Mouse (Mus musculus): ENCODE results near the gene Gspt1. TPM values are rescaled to one million over a fixed set of nuclear protein-coding genes. Genes with fewer than 3 reads are reported as not detected.

Gene Gspt1
- polyA plus RNA-seq, 1 experiment: 79.7 TPM

DNA sequence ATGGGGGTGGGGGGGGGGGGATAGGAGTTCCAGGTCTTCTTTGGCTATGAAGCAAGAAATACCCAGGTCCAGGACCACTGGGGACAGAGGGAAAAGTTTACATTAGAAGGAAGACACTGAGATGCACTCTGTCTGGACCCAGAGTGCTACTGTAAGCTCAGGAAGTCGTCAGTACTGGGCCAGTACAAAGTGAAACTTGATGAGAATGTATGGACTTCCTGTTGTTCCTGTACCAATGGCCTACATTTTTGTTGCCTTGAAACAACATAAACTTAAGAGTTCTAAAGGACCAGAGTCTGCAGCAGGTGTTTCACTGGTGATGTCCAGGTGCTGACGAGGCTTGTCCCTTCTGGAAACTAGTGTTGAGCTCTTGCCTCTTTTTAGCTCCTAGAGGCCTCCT is 76.7 kb downstream of the Gspt1 start:
- H3ac ChIP-seq (ENCODE audit: control insufficient read depth, insufficient read length, low read depth): no peak overlapping the region

DNA sequence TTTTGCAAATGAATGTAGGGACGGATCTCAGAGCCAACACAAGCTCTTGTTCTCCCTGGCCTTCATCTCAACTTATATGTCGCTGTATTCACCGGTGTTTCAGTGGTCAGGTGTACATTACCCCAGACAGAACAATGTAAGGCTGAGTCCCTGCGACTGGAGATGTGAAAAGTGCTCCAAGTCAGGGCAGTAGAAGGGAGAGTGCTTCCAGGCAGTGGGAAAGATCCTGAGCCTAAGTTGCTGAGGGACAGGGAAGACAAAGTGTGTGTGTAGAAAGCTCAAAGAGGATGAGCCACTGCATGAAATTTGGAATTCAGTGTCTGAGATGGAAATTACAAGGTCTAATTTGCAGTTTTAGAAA is 77.3 kb downstream of the Gspt1 start:
- H3K36me3 ChIP-seq (ENCODE audit: control insufficient read depth, insufficient read depth): no peaks in the 10 kb centered on the region
- no peak for TF ChIP-seq MAX (IDR thresholded peaks at IDR 0.05)
- no peak for TF ChIP-seq MYOG (IDR thresholded peaks at IDR 0.05; ENCODE audit: control insufficient read depth, extremely low read depth, insufficient read length)
- no peak for TF ChIP-seq CEBPB (IDR thresholded peaks at IDR 0.05; ENCODE audit: low read depth)
- no peak for TF ChIP-seq MYOD1 (IDR thresholded peaks at IDR 0.05; ENCODE audit: control insufficient read depth, insufficient read length, low read depth)
- no peak for TF ChIP-seq FOSL1 (IDR thresholded peaks at IDR 0.05; ENCODE audit: insufficient read depth, low read length, poor library complexity, severe bottlenecking)
- TF ChIP-seq USF1 (IDR thresholded peaks at IDR 0.05; ENCODE audit: low read depth): no peak
- no peak for TF ChIP-seq CTCF (IDR thresholded peaks at IDR 0.05; ENCODE audit: control insufficient read depth, insufficient read depth, insufficient read length)

More for the DNA sequence above, 76.7 kb downstream of the Gspt1 start:
- Histone ChIP-seq H3K79me3 (ENCODE audit: low read depth) (peaks cover 27% of the 10 kb centered on the region), H3K27me3 (ENCODE audit: control insufficient read depth, insufficient read depth, insufficient read length) (no peaks in the 10 kb centered on the region), H3K36me3 (ENCODE audit: control insufficient read depth, insufficient read depth) (no peaks in the 10 kb centered on the region), H3K4me3 (ENCODE audit: insufficient read depth, poor library complexity, severe bottlenecking) (no peak overlapping the region), H3K79me2 (ENCODE audit: control insufficient read depth, insufficient read depth) (peaks cover 37% of the 10 kb centered on the region)
- no peak for TF ChIP-seq MYOG (IDR thresholded peaks at IDR 0.05; ENCODE audit: control insufficient read depth, extremely low read depth, insufficient read length)
- TF ChIP-seq USF1 (IDR thresholded peaks at IDR 0.05; ENCODE audit: low read depth): no peak
- TF ChIP-seq MAX (IDR thresholded peaks at IDR 0.05): no peak
- no peak for TF ChIP-seq CEBPB (IDR thresholded peaks at IDR 0.05; ENCODE audit: low read depth)
- no peak for TF ChIP-seq CTCF (IDR thresholded peaks at IDR 0.05; ENCODE audit: control insufficient read depth, insufficient read depth, insufficient read length)
- no peak for TF ChIP-seq MYOD1 (IDR thresholded peaks at IDR 0.05; ENCODE audit: control insufficient read depth, insufficient read length, low read depth)
- TF ChIP-seq FOSL1 (IDR thresholded peaks at IDR 0.05; ENCODE audit: insufficient read depth, low read length, poor library complexity, severe bottlenecking): no peak

DNA sequence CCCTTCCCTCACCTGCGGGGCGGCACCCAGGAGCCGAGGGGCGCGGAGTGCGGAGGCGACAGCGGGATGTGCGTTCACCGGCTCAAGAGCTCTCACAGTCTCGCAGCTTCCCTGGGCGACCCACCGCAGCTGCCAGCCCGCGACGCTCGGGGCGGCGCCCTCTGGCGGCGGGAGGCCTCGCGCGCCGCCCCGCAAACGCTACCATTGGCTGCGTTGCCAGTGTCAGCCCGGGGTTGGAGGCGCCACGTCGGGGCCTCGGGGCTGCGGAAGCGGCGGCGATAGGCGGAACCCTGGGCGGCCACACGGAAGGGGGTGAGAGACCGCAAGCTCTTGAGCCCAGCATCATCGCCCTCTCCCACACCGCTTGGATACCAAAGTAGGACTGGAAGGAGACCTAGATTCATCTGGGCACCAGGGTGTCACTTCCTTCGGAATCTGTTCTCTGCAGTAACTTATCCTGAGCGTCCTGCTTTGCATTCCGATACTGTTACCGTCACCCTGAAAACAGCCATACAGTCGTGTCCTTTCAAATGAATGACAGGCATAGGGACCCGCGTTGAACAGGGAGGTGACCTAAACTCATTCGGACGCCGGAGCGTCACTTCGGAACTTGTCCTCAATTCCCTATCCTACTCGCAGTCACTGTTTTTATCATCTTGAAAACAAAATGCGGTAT is 77.8 kb downstream of the Gspt1 start, which contains the start of gene Zc3h7a:
Zc3h7a (minus strand) TSS at position 186 of the 676 bp plus-strand sequence.
- H3K27me3 ChIP-seq (ENCODE audit: control insufficient read depth, insufficient read depth, insufficient read length): no peaks in the 10 kb centered on the region
- H3K36me3 ChIP-seq (ENCODE audit: control insufficient read depth, insufficient read depth): no peaks in the 10 kb centered on the region
- H3K79me3 ChIP-seq (ENCODE audit: low read depth): peaks cover 37% of the 10 kb centered on the region
- peak within 1 kb of the TSS; percentile 74 for H3ac ChIP-seq (ENCODE audit: control insufficient read depth, insufficient read length, low read depth)
- TF ChIP-seq CEBPB (IDR thresholded peaks at IDR 0.05; ENCODE audit: low read depth): no peak
- TF ChIP-seq USF1 (IDR thresholded peaks at IDR 0.05; ENCODE audit: low read depth): no peak
- no peak for TF ChIP-seq MYOD1 (IDR thresholded peaks at IDR 0.05; ENCODE audit: control insufficient read depth, insufficient read length, low read depth)
- TF ChIP-seq FOSL1 (IDR thresholded peaks at IDR 0.05; ENCODE audit: insufficient read depth, low read length, poor library complexity, severe bottlenecking): no peak
- no peak for TF ChIP-seq MYOG (IDR thresholded peaks at IDR 0.05; ENCODE audit: control insufficient read depth, extremely low read depth, insufficient read length)
- TF ChIP-seq MAX (IDR thresholded peaks at IDR 0.05): peak; percentile 47
- TF ChIP-seq CTCF (IDR thresholded peaks at IDR 0.05; ENCODE audit: control insufficient read depth, insufficient read depth, insufficient read length): peak; percentile 97
- H3K79me2 ChIP-seq (ENCODE audit: control insufficient read depth, insufficient read depth): peaks cover 47% of the 10 kb centered on the region
- H3K4me3 ChIP-seq (ENCODE audit: insufficient read depth, poor library complexity, severe bottlenecking): peak within 1 kb of the TSS; percentile 86

More for the DNA sequence above, 77.3 kb downstream of the Gspt1 start:
- peaks cover 32% of the 10 kb centered on the region for H3K79me3 ChIP-seq (ENCODE audit: low read depth)
- H3K4me3 ChIP-seq (ENCODE audit: insufficient read depth, poor library complexity, severe bottlenecking): peak overlapping the region; percentile 86
- H3K27me3 ChIP-seq (ENCODE audit: control insufficient read depth, insufficient read depth, insufficient read length): no peaks in the 10 kb centered on the region
- peaks cover 42% of the 10 kb centered on the region for H3K79me2 ChIP-seq (ENCODE audit: control insufficient read depth, insufficient read depth)
- H3ac ChIP-seq (ENCODE audit: control insufficient read depth, insufficient read length, low read depth): peak overlapping the region; percentile 52

DNA sequence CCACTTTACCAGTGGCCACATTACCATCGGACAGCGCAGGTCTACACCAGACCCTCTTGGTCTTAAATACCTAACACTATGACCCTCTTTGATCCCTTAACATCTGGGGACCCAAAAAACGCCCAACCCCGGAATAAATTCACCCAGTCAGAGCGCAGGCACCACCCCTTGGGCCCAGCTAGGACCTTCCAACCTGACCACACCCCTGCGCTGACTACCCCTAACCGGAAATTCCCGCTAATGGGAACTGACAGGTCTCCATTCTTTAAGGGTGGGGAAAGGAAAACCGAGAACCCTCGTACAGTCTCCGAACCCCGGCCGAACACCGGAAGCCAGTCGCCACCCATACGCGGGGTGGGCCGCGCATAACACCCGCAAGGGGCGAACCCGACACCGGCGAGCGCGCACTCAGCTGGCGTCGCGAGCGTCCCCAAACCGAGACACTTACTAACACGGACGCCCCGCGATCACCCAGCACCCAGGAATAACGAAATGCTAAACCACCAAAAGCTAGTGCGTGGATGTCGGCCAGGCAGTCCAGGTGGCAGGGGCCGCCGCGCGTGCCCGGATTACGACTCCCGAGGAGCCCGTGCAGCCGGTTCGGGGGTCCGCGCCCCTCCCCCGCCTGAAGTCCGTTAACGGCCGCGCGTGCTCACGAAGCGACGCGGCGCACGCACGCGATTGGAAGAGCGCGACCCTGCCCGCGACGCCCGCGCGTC is 78.5 kb downstream of the Gspt1 start:
- Histone ChIP-seq H3K4me3 (ENCODE audit: insufficient read depth, poor library complexity, severe bottlenecking) (peak overlapping the region; percentile 86), H3K79me3 (ENCODE audit: low read depth) (peaks cover 44% of the 10 kb centered on the region), H3ac (ENCODE audit: control insufficient read depth, insufficient read length, low read depth) (peak overlapping the region; percentile 74), H3K79me2 (ENCODE audit: control insufficient read depth, insufficient read depth) (peaks cover 54% of the 10 kb centered on the region), H3K27me3 (ENCODE audit: control insufficient read depth, insufficient read depth, insufficient read length) (no peaks in the 10 kb centered on the region), H3K36me3 (ENCODE audit: control insufficient read depth, insufficient read depth) (no peaks in the 10 kb centered on the region)
- TF ChIP-seq CTCF (IDR thresholded peaks at IDR 0.05; ENCODE audit: control insufficient read depth, insufficient read depth, insufficient read length): no peak
- no peak for TF ChIP-seq MYOD1 (IDR thresholded peaks at IDR 0.05; ENCODE audit: control insufficient read depth, insufficient read length, low read depth)
- TF ChIP-seq MYOG (IDR thresholded peaks at IDR 0.05; ENCODE audit: control insufficient read depth, extremely low read depth, insufficient read length): no peak

DNA sequence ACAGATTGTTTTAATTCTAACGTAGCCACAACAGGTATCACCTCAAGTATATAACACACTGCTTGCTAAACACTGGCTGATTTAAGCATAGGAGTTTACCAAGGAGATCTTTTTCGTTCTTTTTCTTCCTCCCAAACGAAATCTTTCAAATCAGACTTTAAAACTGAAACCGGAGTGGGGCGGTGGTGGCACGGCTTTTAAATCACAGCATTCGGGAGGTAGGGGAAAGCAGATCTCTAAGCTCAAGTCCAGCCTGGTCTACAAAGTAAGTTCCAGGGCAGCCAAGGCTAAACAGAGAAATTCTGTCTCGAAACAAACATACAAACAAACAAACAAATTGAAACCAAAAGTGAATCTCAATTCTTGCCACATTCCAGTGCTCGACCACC is 79.0 kb downstream of the Gspt1 start:
- peaks cover 60% of the 10 kb centered on the region for H3K79me2 ChIP-seq (ENCODE audit: control insufficient read depth, insufficient read depth)
- no peaks in the 10 kb centered on the region for H3K27me3 ChIP-seq (ENCODE audit: control insufficient read depth, insufficient read depth, insufficient read length)
- TF ChIP-seq MYOG (IDR thresholded peaks at IDR 0.05; ENCODE audit: control insufficient read depth, extremely low read depth, insufficient read length): no peak
- TF ChIP-seq FOSL1 (IDR thresholded peaks at IDR 0.05; ENCODE audit: insufficient read depth, low read length, poor library complexity, severe bottlenecking): no peak
- peak overlapping the region; percentile 86 for H3K4me3 ChIP-seq (ENCODE audit: insufficient read depth, poor library complexity, severe bottlenecking)
- H3K79me3 ChIP-seq (ENCODE audit: low read depth): peaks cover 50% of the 10 kb centered on the region
- H3ac ChIP-seq (ENCODE audit: control insufficient read depth, insufficient read length, low read depth): peak overlapping the region; percentile 59
- H3K36me3 ChIP-seq (ENCODE audit: control insufficient read depth, insufficient read depth): no peaks in the 10 kb centered on the region

All from C2C12 (cell line).